Mouse (Mus musculus): ENCODE measurements around the gene Ank2.

- TF ChIP-seq CTCF (IDR thresholded peaks at IDR 0.05; ENCODE audit: low read depth, low read length) (no peak), POLR2A (IDR thresholded peaks at IDR 0.05; ENCODE audit: extremely low read depth, insufficient read depth, low read length) (no peak)
Measured at GRCm38 (mm10) chr3:126886644-126887043, 612.5 kb downstream of the Ank2 start.

All from liver, adult 2 months (tissue).